Mouse (Mus musculus) neural tube, embryonic 14.5 days (tissue): ENCODE measurements around the gene Acy3. TPM values are rescaled to one million over a fixed set of nuclear protein-coding genes. Genes with fewer than 3 reads are reported as not detected.

Experiments used
- ATAC-seq: fragments of 200-750 bp; cut with Nextera tagmentation; 2 replicates; pipeline ENCODE4 v1.8.0; 2017; ENCODE audit warnings: low read depth, mild to moderate bottlenecking, moderate TSS enrichment, moderate library complexity
- H3K27ac ChIP-seq: fragments of 300-500 bp; sonication (generic); 2 replicates; pipeline ENCODE4 v1.5.1; 2014; ENCODE audit warnings: low read depth, mild to moderate bottlenecking, control low read depth, low read length, moderate library complexity, mixed read lengths
- H3K27me3 ChIP-seq: fragments of 300-500 bp; sonication (generic); 2 replicates; pipeline ENCODE4 v1.6.1; 2014; ENCODE audit warnings: low read length; ENCODE audit not compliant: control insufficient read depth, insufficient read depth
- H3K36me3 ChIP-seq: fragments of 300-500 bp; sonication (generic); 2 replicates; pipeline ENCODE4 v1.6.1; 2014; ENCODE audit warnings: low read length, mixed read lengths; ENCODE audit not compliant: control insufficient read depth, insufficient read depth
- H3K4me1 ChIP-seq: fragments of 300-500 bp; sonication (generic); 2 replicates; pipeline ENCODE4 v1.6.1; 2014; ENCODE audit warnings: low read length; ENCODE audit not compliant: control insufficient read depth, insufficient read depth
- H3K4me2 ChIP-seq: fragments of 300-500 bp; sonication (generic); 2 replicates; pipeline ENCODE4 v1.6.1; 2014; ENCODE audit warnings: mild to moderate bottlenecking, low read depth, low read length, control low read depth
- H3K4me3 ChIP-seq: fragments of 300-500 bp; sonication (generic); 2 replicates; pipeline ENCODE4 v1.5.1; 2014; ENCODE audit warnings: low read depth, low read length, control low read depth, mixed read lengths
- H3K9ac ChIP-seq: fragments of 300-500 bp; sonication (generic); replicated peaks from 2 replicates; pipeline ENCODE4 v1.6.1; 2014; ENCODE audit warnings: low read depth, mild to moderate bottlenecking, control low read depth, low read length, mixed read lengths
- H3K9me3 ChIP-seq: fragments of 300-500 bp; sonication (generic); 2 replicates; pipeline ENCODE4 v1.6.1; 2016; ENCODE audit warnings: low read length; ENCODE audit not compliant: control insufficient read depth
- WGBS: fragments of 180-500 bp; shearing (Covaris S2); extraction: QIAGEN DNeasy Blood & Tissue Kit; methylation state at CpG from one replicate; pipeline ENCODE4 v1.1.7; 2014; 5-methylcytosine and 5-hydroxymethylcytosine counted together
- polyA plus RNA-seq: library from polyadenylated mRNA; unstranded; fragments of >200 nt; fragmentation: Nextera tagmentation; extraction: Ambion mirVana; gene quantifications from 2 replicates; pipeline ENCODE4 v1.2.1, GENCODE M21; 2014

Acy3 gene
- polyA plus RNA-seq, 1 experiment from 2014 or later: 1.6 TPM

DNA sequence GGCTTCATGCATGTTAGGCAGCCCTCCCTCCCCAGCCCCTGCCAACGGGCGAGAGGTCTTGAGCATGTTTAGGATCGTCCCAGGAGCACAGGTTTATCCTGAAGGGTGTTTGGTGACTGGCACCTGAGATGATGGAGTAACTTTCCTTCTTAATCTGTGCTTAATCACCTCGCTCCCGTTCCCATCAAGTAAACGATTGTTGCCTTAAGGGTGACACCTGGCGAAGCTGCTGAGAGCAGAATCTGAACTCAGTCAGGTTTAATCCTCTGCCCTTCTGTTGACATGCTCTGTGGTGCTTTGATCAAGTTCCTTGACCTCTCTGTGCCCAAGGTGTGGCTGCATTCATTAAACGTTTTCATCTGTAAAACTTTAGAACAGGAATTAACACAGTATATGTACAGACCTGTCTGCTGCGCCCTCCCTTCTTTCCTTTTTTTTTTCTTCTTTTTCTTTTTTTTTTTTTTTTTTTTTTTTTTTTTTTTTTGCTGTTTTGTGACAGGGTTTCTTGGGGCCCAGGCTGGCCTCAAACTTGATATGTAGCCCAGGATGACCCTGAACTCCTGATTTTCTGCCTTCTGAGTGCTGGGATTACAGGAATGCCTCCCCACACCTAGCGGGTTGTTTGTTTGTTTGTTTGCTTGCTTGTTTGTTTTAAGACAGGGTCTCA is 31.7 kb downstream of the Acy3 start:
- Histone ChIP-seq H3K27me3 (no peaks in the 10 kb centered on the region), H3K27ac (no peak overlapping the region), H3K36me3 (no peaks in the 10 kb centered on the region), H3K9me3 (no peaks in the 10 kb centered on the region), H3K9ac (no peak overlapping the region), H3K4me1 (no peaks in the 10 kb centered on the region), H3K4me3 (no peak overlapping the region), H3K4me2 (no peak overlapping the region)
- ATAC-seq: no peak
- WGBS: 73% methylated on average over 10 of the region's 10 CpGs

- Histone ChIP-seq H3K4me1 (no peaks in the 10 kb centered on the region), H3K9me3 (no peaks in the 10 kb centered on the region), H3K27me3 (no peaks in the 10 kb centered on the region), H3K4me3 (no peak overlapping the region), H3K9ac (no peak overlapping the region), H3K27ac (no peak overlapping the region), H3K36me3 (no peaks in the 10 kb centered on the region), H3K4me2 (no peak overlapping the region)
- WGBS: 27% methylated on average over 18 of the region's 18 CpGs
- ATAC-seq: peak; percentile 81; the same call in 1 of the 2 replicates
Observed at GRCm38 (mm10) chr19:4018743-4019583, 32.6 kb downstream of the Acy3 start.

DNA sequence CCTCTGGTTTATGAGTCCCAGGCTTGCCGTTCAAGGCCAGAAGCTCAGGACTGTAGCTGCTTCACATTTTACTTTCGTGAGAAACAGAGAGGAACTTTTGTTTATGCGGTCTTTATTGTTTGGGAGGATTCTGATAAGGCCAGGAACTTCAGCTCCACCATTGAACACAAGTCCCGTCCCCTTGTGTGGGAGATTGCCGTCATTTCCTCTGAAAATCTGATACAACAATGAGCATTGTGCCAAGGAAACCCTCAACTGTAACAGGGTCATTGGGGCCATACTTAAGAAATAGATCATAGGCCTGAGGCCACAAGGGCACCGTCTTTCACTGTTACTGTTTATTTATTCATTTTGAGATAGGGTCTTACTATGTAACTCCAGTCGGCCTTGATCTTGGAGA is 36.8 kb downstream of the Acy3 start:
- Histone ChIP-seq H3K27ac (no peak overlapping the region), H3K9ac (no peak overlapping the region), H3K27me3 (no peaks in the 10 kb centered on the region), H3K36me3 (no peaks in the 10 kb centered on the region), H3K4me2 (no peak overlapping the region), H3K4me3 (no peak overlapping the region), H3K9me3 (no peaks in the 10 kb centered on the region), H3K4me1 (no peaks in the 10 kb centered on the region)
- WGBS: 80% methylated on average over 7 of the region's 7 CpGs
- no peak for ATAC-seq

- H3K9me3 ChIP-seq: no peaks in the 10 kb centered on the region
- no peaks in the 10 kb centered on the region for H3K36me3 ChIP-seq
- H3K27ac ChIP-seq: no peak overlapping the region
- no peak overlapping the region for H3K4me3 ChIP-seq
- no peak for ATAC-seq
- no peaks in the 10 kb centered on the region for H3K4me1 ChIP-seq
- no peak overlapping the region for H3K9ac ChIP-seq
- H3K4me2 ChIP-seq: no peak overlapping the region
- no peaks in the 10 kb centered on the region for H3K27me3 ChIP-seq
Observed at GRCm38 (mm10) chr19:4027576-4027975, 41.2 kb downstream of the Acy3 start.

DNA sequence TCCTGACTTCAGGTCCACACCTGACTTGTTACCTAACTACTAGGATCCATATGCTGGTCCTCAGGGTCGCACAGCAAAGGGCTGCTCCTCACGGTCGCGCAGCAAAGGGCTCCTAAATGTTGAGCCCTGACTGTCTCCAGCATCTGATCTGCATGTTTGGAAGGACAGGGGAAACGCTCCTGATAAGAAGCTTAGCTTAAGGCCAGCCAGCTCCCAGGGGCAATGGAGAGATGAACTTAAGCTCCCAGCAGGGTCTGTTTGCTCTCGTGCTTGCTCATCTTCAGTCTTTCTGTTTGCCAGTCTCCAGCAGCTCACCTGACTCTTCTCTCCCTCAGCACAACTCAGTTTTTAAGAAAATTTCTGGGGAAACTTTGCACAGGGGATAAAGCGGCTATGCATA is 46.3 kb downstream of the Acy3 start:
- no peak overlapping the region for H3K27ac ChIP-seq
- no peak overlapping the region for H3K9ac ChIP-seq
- no peak overlapping the region for H3K4me3 ChIP-seq
- no peaks in the 10 kb centered on the region for H3K9me3 ChIP-seq
- no peaks in the 10 kb centered on the region for H3K36me3 ChIP-seq
- WGBS: 81% methylated on average over 7 of the region's 7 CpGs
- no peaks in the 10 kb centered on the region for H3K4me1 ChIP-seq
- no peak overlapping the region for H3K4me2 ChIP-seq
- no peaks in the 10 kb centered on the region for H3K27me3 ChIP-seq
- ATAC-seq: no peak

GRCm38 (mm10) chr19:4033298-4033697 is 46.9 kb downstream of the Acy3 start:
- 81% methylated on average over 3 of the region's 3 CpGs for WGBS
- Histone ChIP-seq H3K9me3 (no peaks in the 10 kb centered on the region), H3K27me3 (no peaks in the 10 kb centered on the region), H3K36me3 (no peaks in the 10 kb centered on the region), H3K4me3 (no peak overlapping the region), H3K9ac (no peak overlapping the region), H3K4me1 (no peaks in the 10 kb centered on the region; the same call in 1 of the 2 replicates), H3K4me2 (no peak overlapping the region), H3K27ac (no peak overlapping the region)
- no peak for ATAC-seq

DNA sequence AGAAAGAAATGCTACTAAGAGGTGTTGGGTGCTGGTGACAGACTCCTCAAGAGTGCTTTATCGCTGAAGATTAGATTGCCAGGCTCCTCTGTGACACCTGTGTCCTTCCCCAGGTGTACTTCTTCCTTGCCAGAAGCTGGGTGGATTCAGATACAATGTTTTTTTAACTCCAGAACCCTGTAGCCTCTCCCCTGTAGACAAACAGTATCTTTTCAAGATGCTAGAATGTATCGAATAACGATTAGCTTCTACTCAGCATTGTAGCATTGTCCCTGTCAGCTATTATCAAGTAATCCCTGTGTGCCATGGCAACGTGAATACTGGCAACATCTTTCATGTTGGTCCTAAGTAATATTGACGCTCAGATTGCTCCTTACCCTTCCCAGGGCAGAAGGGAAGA is 47.4 kb downstream of the Acy3 start:
- H3K4me3 ChIP-seq: no peak overlapping the region
- H3K9ac ChIP-seq: no peak overlapping the region
- H3K27ac ChIP-seq: no peak overlapping the region
- ATAC-seq: no peak
- 66% methylated on average over 5 of the region's 5 CpGs for WGBS
- H3K4me1 ChIP-seq: no peaks in the 10 kb centered on the region; the same call in 1 of the 2 replicates
- H3K36me3 ChIP-seq: no peaks in the 10 kb centered on the region
- no peaks in the 10 kb centered on the region for H3K27me3 ChIP-seq
- no peak overlapping the region for H3K4me2 ChIP-seq
- H3K9me3 ChIP-seq: no peaks in the 10 kb centered on the region

GRCm38 (mm10) chr19:4036327-4037045 is 50.1 kb downstream of the Acy3 start:
- ATAC-seq: no peak
- Histone ChIP-seq H3K9me3 (no peaks in the 10 kb centered on the region), H3K36me3 (no peaks in the 10 kb centered on the region), H3K27ac (no peak overlapping the region), H3K4me1 (no peaks in the 10 kb centered on the region; the same call in 1 of the 2 replicates), H3K4me2 (no peak overlapping the region), H3K4me3 (no peak overlapping the region), H3K9ac (no peak overlapping the region), H3K27me3 (no peaks in the 10 kb centered on the region)
- WGBS: 80% methylated on average over 12 of the region's 12 CpGs
